Mouse (Mus musculus): ENCODE data around the gene 9530002B09Rik.

The 9530002B09Rik gene

DNA sequence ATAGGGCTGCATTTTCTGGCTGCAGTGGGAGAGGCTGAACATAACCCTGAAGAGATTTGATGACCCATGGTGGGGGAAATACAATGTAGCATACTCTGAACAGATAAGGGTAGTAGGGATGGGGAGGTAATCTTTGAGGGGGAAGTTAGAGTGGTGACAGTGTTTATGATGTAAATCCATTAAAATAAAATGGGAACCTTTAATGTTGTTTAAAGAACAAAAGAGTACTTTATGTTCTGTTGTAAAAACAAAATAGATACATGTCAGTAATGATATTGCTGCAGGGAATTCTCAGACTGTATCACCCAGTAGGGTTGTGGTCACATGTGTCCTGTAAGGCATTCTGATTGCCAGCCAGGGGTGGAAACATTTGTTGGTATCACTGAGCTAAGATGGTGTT is at the start of gene 9530002B09Rik:
9530002B09Rik (plus strand) TSS at position 301 of the 400 bp plus-strand sequence.
- DNase-seq (ENCODE audit: low read depth, low spot score): no peak

Measured in brain, adult 2 months (tissue).